ENCODE assay signal across 10 mouse cellular contexts in the genomic region with DNA sequence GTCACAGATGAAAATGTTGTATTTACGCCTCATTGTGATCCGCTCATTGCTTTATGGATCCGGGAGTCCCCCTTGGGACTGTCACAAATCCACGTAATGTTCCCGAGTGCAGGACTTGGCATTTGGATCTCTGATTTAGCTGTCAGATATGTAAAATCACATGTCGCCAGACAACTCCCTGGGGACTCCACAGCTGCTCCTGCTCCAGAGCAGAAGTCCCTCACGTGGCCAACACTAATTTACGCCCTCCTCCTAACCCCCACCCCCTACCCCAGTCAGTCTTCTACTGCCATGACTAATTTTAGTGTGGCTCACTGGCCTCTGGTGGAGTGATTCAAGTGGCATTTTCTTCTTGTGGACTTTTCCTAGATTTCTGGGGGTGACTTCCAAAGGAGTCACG.
DNase-seq lines count a peak whose midpoint lies in the region; ATAC-seq lines count a peak whose summit lies in the region.
"Had no signal": no experiment of that assay in that cellular context is flagged by ENCODE, and none has a peak within 500 bp of the region (broad histone marks: within the 10 kb centered on the region; RNA-seq: fewer than 3 reads in every experiment).

No protein-coding gene starts in this region.

- DNase-seq in heart, adult 11 months, result peak; percentile 97
- peak; percentile 25 for DNase-seq in neural tube, embryonic 10.5 days (ENCODE audit: extremely low spot score, low spot score)
- DNase-seq in heart, postnatal 14 days, result peak; percentile 38 to 60
- DNase-seq in testis, postnatal 10 days (ENCODE audit: low spot score), result no peak
- no peak for DNase-seq in cerebellum, adult 11-12 months
- no peak for DNase-seq in Muller cell, postnatal 12 days (ENCODE audit: inconsistent ontology term)

- no peaks in the 10 kb centered on the region for H3K9me3 ChIP-seq in heart, embryonic 11.5 days (replicated peaks; ENCODE audit: control insufficient read depth, low read length)
- no peaks in the 10 kb centered on the region for H3K9me3 ChIP-seq in neural tube, embryonic 15.5 days (replicated peaks)
- H3K9me3 ChIP-seq: embryonic facial prominence, embryonic 15.5 days; heart, embryonic 15.5 days had no signal

- no peak overlapping the region for H3K9ac ChIP-seq in heart, embryonic 11.5 days (ENCODE audit: low read depth, low read length)
- no peak overlapping the region for H3K9ac ChIP-seq in neural tube, embryonic 15.5 days (replicated peaks)
- H3K9ac ChIP-seq: embryonic facial prominence, embryonic 15.5 days; heart, embryonic 15.5 days had no signal

- H3K4me3 ChIP-seq in heart, embryonic 11.5 days (ENCODE audit: low read depth, low read length), result no peak overlapping the region
- H3K4me3 ChIP-seq in neural tube, embryonic 15.5 days (replicated peaks), result no peak overlapping the region
- H3K4me3 ChIP-seq: embryonic facial prominence, embryonic 15.5 days; heart, embryonic 15.5 days had no signal

- no peak overlapping the region for H3K4me2 ChIP-seq in heart, embryonic 11.5 days
- no peak overlapping the region for H3K4me2 ChIP-seq in neural tube, embryonic 15.5 days
- H3K4me2 ChIP-seq: embryonic facial prominence, embryonic 15.5 days; heart, embryonic 15.5 days had no signal

- H3K27ac ChIP-seq in heart, embryonic 11.5 days (ENCODE audit: low read depth, low read length), result no peak overlapping the region
- H3K27ac ChIP-seq in neural tube, embryonic 15.5 days (replicated peaks), result no peak overlapping the region
- H3K27ac ChIP-seq: embryonic facial prominence, embryonic 15.5 days; heart, embryonic 15.5 days had no signal

- peaks cover 10% of the 10 kb centered on the region for H3K4me1 ChIP-seq in heart, embryonic 11.5 days (ENCODE audit: control insufficient read depth, insufficient read depth, low read length)
- peaks cover 3% of the 10 kb centered on the region; the same call in 1 of the 2 replicates for H3K4me1 ChIP-seq in neural tube, embryonic 15.5 days

- H3K27me3 ChIP-seq in heart, embryonic 11.5 days (ENCODE audit: control insufficient read depth, insufficient read depth, low read length), result no peaks in the 10 kb centered on the region
- H3K27me3 ChIP-seq in neural tube, embryonic 15.5 days (replicated peaks), result no peaks in the 10 kb centered on the region
- H3K27me3 ChIP-seq: embryonic facial prominence, embryonic 15.5 days; heart, embryonic 15.5 days had no signal

- intact Hi-C loops in heart, postnatal 14 days (cut with DNase I), result loop anchor here (5.0 kb wide), 1 partner anchor 44 kb away; no protein-coding TSS in a partner anchor

- no peaks in the 10 kb centered on the region for H3K36me3 ChIP-seq in heart, embryonic 11.5 days (ENCODE audit: control insufficient read depth, insufficient read depth, low read length)
- H3K36me3 ChIP-seq in neural tube, embryonic 15.5 days, result no peaks in the 10 kb centered on the region
- H3K36me3 ChIP-seq: embryonic facial prominence, embryonic 15.5 days; heart, embryonic 15.5 days had no signal

- ATAC-seq in heart, embryonic 11.5 days (replicated peaks; ENCODE audit: insufficient number of reproducible peaks, low FRiP score, low TSS enrichment), result no peak
- no peak for ATAC-seq in neural tube, embryonic 15.5 days (ENCODE audit: low FRiP score)

- 51% methylated on average over 9 of the region's 9 CpGs for WGBS in heart, embryonic 11.5 days (ENCODE audit: insufficient replicate concordance)
- 25% methylated on average over 9 of the region's 9 CpGs for WGBS in neural tube, embryonic 15.5 days

Comparison
In these comparisons a context has a peak if more than half of its experiments do, and no peak if none do; other contexts are left out.
1. DNase-seq: peak in heart, adult 11 months (single experiment), neural tube, embryonic 10.5 days (single experiment) and heart, postnatal 14 days (2 of 2); none in testis, postnatal 10 days (single experiment), cerebellum, adult 11-12 months (single experiment) and Muller cell, postnatal 12 days (single experiment).